Mouse (Mus musculus) cortical plate, adult 2 months (tissue): ENCODE results near the gene Hhex. TPM values are rescaled to one million over a fixed set of nuclear protein-coding genes. Genes with fewer than 3 reads are reported as not detected.

Experiments
- H3K27ac ChIP-seq: fragments of 200-500 bp; 2 replicates; pipeline ENCODE4 v1.5.1; 2012; ENCODE audit warnings: low read length, control low read depth, inconsistent platforms; ENCODE audit not compliant: insufficient read depth
- H3K4me1 ChIP-seq: fragments of 200-500 bp; 2 replicates; pipeline ENCODE4 v1.6.1; 2011; ENCODE audit warnings: low read length; ENCODE audit not compliant: control insufficient read depth, insufficient read depth
- H3K4me3 ChIP-seq: fragments of 200-500 bp; 2 replicates; pipeline ENCODE4 v1.5.1; 2011; ENCODE audit warnings: mild to moderate bottlenecking, low read length, control low read depth; ENCODE audit not compliant: insufficient read depth
- CTCF ChIP-seq: fragments of 200-500 bp; IDR thresholded peaks from 2 replicates; pipeline ENCODE4 v1.5.1; 2011; ENCODE audit warnings: mild to moderate bottlenecking, control low read depth, low read length; ENCODE audit not compliant: insufficient read depth; ENCODE audit errors: extremely low read depth
- POLR2A ChIP-seq: fragments of 200-500 bp; IDR thresholded peaks from 2 replicates; pipeline ENCODE4 v1.6.1; 2011; ENCODE audit warnings: mild to moderate bottlenecking, low read length, control low read depth; ENCODE audit not compliant: insufficient read depth; ENCODE audit errors: extremely low read depth
- polyA plus RNA-seq: library from polyadenylated mRNA; depleted of rRNA; stranded (reverse); fragments of >200 nt; gene quantifications from 2 replicates; pipeline ENCODE4 v1.2.3, GENCODE M21; 2012; rRNA removed

Hhex gene
- 2.7 and 2.8 TPM in 2 replicates for polyA plus RNA-seq

- TF ChIP-seq CTCF (no peak), POLR2A (no peak)
- Histone ChIP-seq H3K4me3 (peak within 1 kb of the TSS; percentile 26), H3K4me1 (no peaks in the 10 kb centered on the region), H3K27ac (peak within 1 kb of the TSS; percentile 65)
Measured at GRCm38 (mm10) chr19:37434263-37434951, at the start of gene Hhex. Hhex (plus strand) TSS chr19:37434810.

- TF ChIP-seq POLR2A (no peak), CTCF (no peak)
- no peaks in the 10 kb centered on the region for H3K4me1 ChIP-seq
- no peak overlapping the region for H3K4me3 ChIP-seq
- H3K27ac ChIP-seq: no peak overlapping the region
Measured at GRCm38 (mm10) chr19:37386126-37386525, 48.5 kb upstream of the Hhex start.

- TF ChIP-seq CTCF (no peak), POLR2A (no peak)
Measured at GRCm38 (mm10) chr19:37391869-37392268, 42.7 kb upstream of the Hhex start.

GRCm38 (mm10) chr19:37396279-37396678, 38.3 kb upstream of the Hhex start:
- H3K27ac ChIP-seq: no peak overlapping the region
- no peak overlapping the region for H3K4me3 ChIP-seq
- TF ChIP-seq CTCF (no peak), POLR2A (no peak)
- no peaks in the 10 kb centered on the region for H3K4me1 ChIP-seq

More at GRCm38 (mm10) chr19:37391869-37392268, 42.7 kb upstream of the Hhex start:
- H3K27ac ChIP-seq: no peak overlapping the region
- no peak overlapping the region for H3K4me3 ChIP-seq
- H3K4me1 ChIP-seq: no peaks in the 10 kb centered on the region

GRCm38 (mm10) chr19:37400936-37401335, 33.7 kb upstream of the Hhex start:
- Histone ChIP-seq H3K27ac (no peak overlapping the region), H3K4me3 (no peak overlapping the region), H3K4me1 (no peaks in the 10 kb centered on the region)
- no peak for TF ChIP-seq POLR2A
- TF ChIP-seq CTCF: no peak

- TF ChIP-seq POLR2A: no peak
- TF ChIP-seq CTCF: peak; percentile 52
- no peaks in the 10 kb centered on the region for H3K4me1 ChIP-seq
- H3K27ac ChIP-seq: no peak overlapping the region
- no peak overlapping the region for H3K4me3 ChIP-seq
Measured at GRCm38 (mm10) chr19:37418294-37418693, 16.3 kb upstream of the Hhex start.

GRCm38 (mm10) chr19:37419613-37420012, 15.0 kb upstream of the Hhex start:
- no peaks in the 10 kb centered on the region for H3K4me1 ChIP-seq
- TF ChIP-seq CTCF: peak; percentile 32; the same call in 1 of the 2 replicates
- TF ChIP-seq POLR2A: no peak
- H3K27ac ChIP-seq: no peak overlapping the region
- H3K4me3 ChIP-seq: no peak overlapping the region

- Histone ChIP-seq H3K27ac (no peak overlapping the region), H3K4me1 (no peaks in the 10 kb centered on the region), H3K4me3 (no peak overlapping the region)
- TF ChIP-seq POLR2A: no peak
- TF ChIP-seq CTCF: no peak
Measured at GRCm38 (mm10) chr19:37428589-37428988, 6.0 kb upstream of the Hhex start.

GRCm38 (mm10) chr19:37431139-37431756, 3.4 kb upstream of the Hhex start:
- TF ChIP-seq CTCF (no peak), POLR2A (no peak)
- H3K4me1 ChIP-seq: no peaks in the 10 kb centered on the region
- H3K27ac ChIP-seq: no peak overlapping the region

More at GRCm38 (mm10) chr19:37431139-37431756, 3.4 kb upstream of the Hhex start:
- no peak overlapping the region for H3K4me3 ChIP-seq
